Mouse (Mus musculus) liver, postnatal 0 days (tissue): ENCODE data around the gene Chrm3. TPM values are rescaled to one million over a fixed set of nuclear protein-coding genes. Genes with fewer than 3 reads are reported as not detected.

Experiments
- ATAC-seq: fragments of 200-750 bp; cut with Nextera tagmentation; 2 replicates; pipeline ENCODE4 v1.8.0; 2017; ENCODE audit warnings: mild to moderate bottlenecking, moderate library complexity
- DNase-seq: peaks from one replicate; pipeline ENCODE4 v3.0.0-alpha.2; 2016
- H3K27ac ChIP-seq: fragments of 300-500 bp; sonication (generic); 2 replicates; pipeline ENCODE4 v1.5.1; 2014; ENCODE audit warnings: antibody characterized with exemption, moderate library complexity, mild to moderate bottlenecking, low read depth
- H3K27me3 ChIP-seq: fragments of 300-500 bp; sonication (generic); 2 replicates; pipeline ENCODE4 v1.6.1; 2014; ENCODE audit warnings: low read length, control low read depth, mixed read lengths; ENCODE audit not compliant: insufficient read depth
- H3K36me3 ChIP-seq: fragments of 300-500 bp; sonication (generic); replicated peaks from 2 replicates; pipeline ENCODE4 v1.6.1; 2014; ENCODE audit warnings: mild to moderate bottlenecking, control low read depth, low read length, moderate library complexity, mixed read lengths; ENCODE audit not compliant: insufficient read depth
- H3K4me1 ChIP-seq: fragments of 300-500 bp; sonication (generic); 2 replicates; pipeline ENCODE4 v1.6.1; 2014; ENCODE audit warnings: antibody characterized with exemption, mild to moderate bottlenecking, control low read depth; ENCODE audit not compliant: insufficient read depth
- H3K4me2 ChIP-seq: fragments of 300-500 bp; sonication (generic); 2 replicates; pipeline ENCODE4 v1.6.1; 2014; ENCODE audit warnings: low read depth, mild to moderate bottlenecking, low read length, moderate library complexity, mixed read lengths
- H3K4me3 ChIP-seq: fragments of 300-500 bp; sonication (generic); 2 replicates; pipeline ENCODE4 v1.5.1; 2014; ENCODE audit warnings: low read depth, low read length
- H3K9ac ChIP-seq: fragments of 300-500 bp; sonication (generic); replicated peaks from 2 replicates; pipeline ENCODE4 v1.6.1; 2014; ENCODE audit warnings: mild to moderate bottlenecking, moderate library complexity
- H3K9me3 ChIP-seq: fragments of 300-500 bp; sonication (generic); 2 replicates; pipeline ENCODE4 v1.6.1; 2016; ENCODE audit warnings: mild to moderate bottlenecking, control low read depth, low read length, mixed read lengths
- CTCF ChIP-seq: sonication (generic); IDR thresholded peaks from 2 replicates; pipeline ENCODE4 v1.5.1; 2016; ENCODE audit warnings: antibody characterized with exemption, low read depth
- EP300 ChIP-seq: IDR thresholded peaks from 2 replicates; pipeline ENCODE4 v1.6.1; 2016; ENCODE audit warnings: antibody characterized with exemption, low read depth, mild to moderate bottlenecking
- WGBS: fragments of 180-500 bp; shearing (Covaris S2); extraction: QIAGEN DNeasy Blood & Tissue Kit; methylation state at CpG from one replicate; pipeline ENCODE4 v1.1.7; 2014; ENCODE audit not compliant: insufficient replicate concordance; 5-methylcytosine and 5-hydroxymethylcytosine counted together
- microRNA-seq: library from miRNA; unstranded; fragments of <30 nt; microRNA quantifications from one replicate; pipeline ENCODE4, GENCODE M21; 2016
- polyA plus RNA-seq: library from polyadenylated mRNA; unstranded; fragments of >200 nt; fragmentation: Nextera tagmentation; extraction: Ambion mirVana; gene quantifications from 2 replicates; pipeline ENCODE4 v1.2.1, GENCODE M21; 2015

Chrm3 gene
- polyA plus RNA-seq, 1 experiment from 2014 or later = not detected

GRCm38 (mm10) chr13:9826227-9826626, 534.4 kb downstream of the Chrm3 start:
- ATAC-seq = no peak

More at GRCm38 (mm10) chr13:9826227-9826626, 534.4 kb downstream of the Chrm3 start:
- Histone ChIP-seq H3K4me2 (no peak overlapping the region), H3K27ac (no peak overlapping the region), H3K36me3 (no peaks in the 10 kb centered on the region), H3K9me3 (no peaks in the 10 kb centered on the region), H3K27me3 (no peaks in the 10 kb centered on the region), H3K9ac (no peak overlapping the region), H3K4me1 (no peaks in the 10 kb centered on the region), H3K4me3 (no peak overlapping the region)
- WGBS = 66% methylated on average over 5 of the region's 5 CpGs
- TF ChIP-seq CTCF (peak; percentile 61), EP300 (no peak)
- DNase-seq = peak; percentile 38

Small RNA genes lying within 50 kb of the gene (microRNA-seq; reads per million reads assigned to microRNA genes)
- not detected for gene Gm24187
